Mouse (Mus musculus): ENCODE measurements around the gene Acvr1. TPM values are rescaled to one million over a fixed set of nuclear protein-coding genes. Genes with fewer than 3 reads are reported as not detected.

Gene Acvr1
- polyA plus RNA-seq, 1 experiment from 2014 or later = 10.5 TPM

DNA sequence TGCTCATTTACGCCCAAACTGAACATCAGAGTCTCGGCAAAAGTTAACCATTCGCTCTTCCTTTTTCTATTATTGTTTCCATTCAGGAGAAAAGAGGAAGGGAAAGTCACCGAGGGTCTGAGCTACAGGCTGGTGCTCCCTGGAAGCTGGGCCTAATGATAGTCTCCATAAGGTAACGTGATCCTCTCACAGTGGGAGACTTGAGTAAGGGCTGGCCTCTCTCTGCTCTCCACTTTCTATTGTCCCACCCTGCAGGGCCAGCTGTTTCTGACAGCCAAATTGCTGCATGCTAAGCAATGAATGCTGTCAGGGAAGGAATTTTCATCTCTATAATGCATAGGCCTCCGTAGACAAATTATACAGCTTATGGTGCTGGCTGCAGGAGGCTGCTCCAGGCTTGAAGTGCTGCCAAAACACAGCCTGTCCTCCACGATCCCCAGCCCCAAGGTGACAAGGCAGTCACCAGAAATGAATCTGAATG, 33.4 kb downstream of the Acvr1 start:
- no peak overlapping the region for H3K9ac ChIP-seq (replicated peaks; ENCODE audit: low read depth, low read length)
- 0 out of 2 replicates have a peak overlapping the region, but pooled peaks have one; percentile 12 for H3K4me2 ChIP-seq (replicated peaks; ENCODE audit: low read depth, low read length)
- peak overlapping the region; percentile 78 for H3K27ac ChIP-seq (ENCODE audit: low read length)
- H3K27me3 ChIP-seq (ENCODE audit: control insufficient read depth, insufficient read depth, low read length) = no peaks in the 10 kb centered on the region
- H3K9me3 ChIP-seq (ENCODE audit: control insufficient read depth, low read depth, low read length) = no peaks in the 10 kb centered on the region
- 23% methylated on average over 7 of the region's 7 CpGs for WGBS
- no peak overlapping the region for H3K4me3 ChIP-seq (ENCODE audit: low read depth, low read length)
- ATAC-seq (ENCODE audit: insufficient number of reproducible peaks, insufficient read depth, low FRiP score, low read depth) = no peak
- no peaks in the 10 kb centered on the region for H3K36me3 ChIP-seq (ENCODE audit: control insufficient read depth, insufficient read depth, low read length)
- peaks cover 45% of the 10 kb centered on the region for H3K4me1 ChIP-seq (ENCODE audit: control insufficient read depth, insufficient read depth, low read length)

DNA sequence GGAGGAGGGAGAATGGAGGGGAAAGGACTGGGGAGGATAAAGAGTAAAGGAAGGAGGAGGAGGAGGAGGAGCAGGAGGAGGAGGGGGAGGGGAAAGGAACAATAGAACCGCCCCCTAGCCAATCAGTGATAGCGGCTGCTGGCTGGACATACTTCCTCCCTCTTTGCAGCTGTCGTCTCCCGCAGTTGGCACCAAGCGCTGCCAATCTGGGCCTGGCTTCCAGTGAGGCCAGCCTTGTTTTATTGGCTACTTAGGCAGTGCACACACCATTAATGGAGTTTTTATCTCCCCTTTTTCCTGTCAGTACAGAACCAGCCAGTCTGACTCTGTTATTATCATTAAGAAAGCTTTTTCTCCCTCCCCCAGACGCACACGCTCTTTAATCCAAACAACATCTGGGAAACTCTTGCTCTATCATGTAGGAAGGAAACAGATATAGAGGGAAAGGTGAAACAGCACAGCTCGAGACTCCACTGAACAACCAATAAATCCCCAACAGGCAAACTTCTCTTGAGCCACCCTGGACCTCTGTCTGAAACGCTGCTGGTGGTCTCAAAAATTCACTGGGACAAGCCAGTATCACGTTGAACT, 34.6 kb downstream of the Acvr1 start:
- H3K9me3 ChIP-seq (ENCODE audit: control insufficient read depth, low read depth, low read length) = no peaks in the 10 kb centered on the region
- H3K27me3 ChIP-seq (ENCODE audit: control insufficient read depth, insufficient read depth, low read length) = no peaks in the 10 kb centered on the region
- H3K9ac ChIP-seq (replicated peaks; ENCODE audit: low read depth, low read length) = no peak overlapping the region
- H3K27ac ChIP-seq (ENCODE audit: low read length) = peak overlapping the region; percentile 40
- H3K4me1 ChIP-seq (ENCODE audit: control insufficient read depth, insufficient read depth, low read length) = peaks cover 45% of the 10 kb centered on the region
- H3K36me3 ChIP-seq (ENCODE audit: control insufficient read depth, insufficient read depth, low read length) = no peaks in the 10 kb centered on the region
- peak overlapping the region; percentile 35 for H3K4me2 ChIP-seq (replicated peaks; ENCODE audit: low read depth, low read length)
- ATAC-seq (ENCODE audit: insufficient number of reproducible peaks, insufficient read depth, low FRiP score, low read depth) = peak; percentile 91
- no peak overlapping the region for H3K4me3 ChIP-seq (ENCODE audit: low read depth, low read length)
- WGBS = 8% methylated on average over 10 of the region's 10 CpGs

DNA sequence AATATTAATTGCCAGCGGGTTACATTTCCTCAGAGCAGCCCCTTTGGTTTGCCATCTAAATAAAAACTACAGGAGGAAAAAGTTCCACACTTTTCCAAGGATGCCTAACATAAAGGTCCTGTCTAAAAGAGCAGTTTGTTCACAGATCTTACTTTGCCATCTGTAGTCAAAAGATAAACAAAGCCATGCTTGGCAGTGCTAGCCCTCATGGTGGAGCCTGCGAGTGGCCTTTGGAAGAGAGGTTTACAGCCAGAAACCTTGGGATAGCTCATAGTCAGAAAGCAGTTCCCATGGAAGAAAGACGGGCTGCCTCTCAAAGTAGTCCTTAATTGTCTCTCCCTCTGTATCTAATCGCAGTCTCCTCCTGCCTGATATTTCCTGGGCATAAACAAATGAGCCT, 36.4 kb downstream of the Acvr1 start:
- WGBS = 78% methylated on average over 4 of the region's 4 CpGs
- no peak for ATAC-seq (ENCODE audit: insufficient number of reproducible peaks, insufficient read depth, low FRiP score, low read depth)
- H3K36me3 ChIP-seq (ENCODE audit: control insufficient read depth, insufficient read depth, low read length) = no peaks in the 10 kb centered on the region

DNA sequence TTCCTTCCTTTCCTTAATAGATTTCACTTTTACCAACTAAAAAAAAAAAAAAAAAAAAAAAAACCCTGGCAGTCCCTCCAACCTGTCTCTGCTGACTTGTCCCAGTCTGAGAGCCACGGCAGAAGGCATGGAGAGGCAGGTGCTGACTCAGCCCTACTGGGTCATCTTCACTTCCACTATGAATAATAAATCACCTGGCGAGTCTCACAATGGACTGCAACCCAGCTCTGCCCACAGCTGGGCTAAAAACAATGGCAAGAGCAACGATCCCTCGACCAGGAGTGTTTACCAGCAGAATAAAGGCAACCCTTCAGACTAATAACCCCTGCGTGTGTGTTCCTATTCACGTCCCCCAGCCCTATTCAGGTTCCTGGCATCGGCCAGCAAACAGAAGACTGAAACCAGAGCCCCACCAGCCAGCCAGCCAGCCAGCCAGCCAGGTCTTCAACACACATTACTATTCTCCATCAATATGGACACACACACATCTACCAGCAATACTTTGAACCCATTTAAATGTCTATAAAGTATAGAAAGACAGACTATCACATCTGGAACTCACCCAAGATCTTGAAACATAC, 37.0 kb downstream of the Acvr1 start:
- H3K36me3 ChIP-seq (ENCODE audit: control insufficient read depth, insufficient read depth, low read length) = no peaks in the 10 kb centered on the region
- ATAC-seq (ENCODE audit: insufficient number of reproducible peaks, insufficient read depth, low FRiP score, low read depth) = no peak
- H3K4me3 ChIP-seq (ENCODE audit: low read depth, low read length) = no peak overlapping the region
- H3K4me1 ChIP-seq (ENCODE audit: control insufficient read depth, insufficient read depth, low read length) = peaks cover 43% of the 10 kb centered on the region
- no peak overlapping the region for H3K27ac ChIP-seq (ENCODE audit: low read length)
- WGBS = 36% methylated on average over 7 of the region's 7 CpGs
- H3K27me3 ChIP-seq (ENCODE audit: control insufficient read depth, insufficient read depth, low read length) = no peaks in the 10 kb centered on the region
- H3K9me3 ChIP-seq (ENCODE audit: control insufficient read depth, low read depth, low read length) = no peaks in the 10 kb centered on the region
- H3K4me2 ChIP-seq (replicated peaks; ENCODE audit: low read depth, low read length) = no peak overlapping the region
- H3K9ac ChIP-seq (replicated peaks; ENCODE audit: low read depth, low read length) = no peak overlapping the region

More for the DNA sequence above, 36.4 kb downstream of the Acvr1 start:
- H3K9ac ChIP-seq (replicated peaks; ENCODE audit: low read depth, low read length) = no peak overlapping the region
- no peaks in the 10 kb centered on the region for H3K9me3 ChIP-seq (ENCODE audit: control insufficient read depth, low read depth, low read length)
- no peak overlapping the region for H3K4me3 ChIP-seq (ENCODE audit: low read depth, low read length)
- no peak overlapping the region for H3K27ac ChIP-seq (ENCODE audit: low read length)
- H3K4me2 ChIP-seq (replicated peaks; ENCODE audit: low read depth, low read length) = no peak overlapping the region
- no peaks in the 10 kb centered on the region for H3K27me3 ChIP-seq (ENCODE audit: control insufficient read depth, insufficient read depth, low read length)
- peaks cover 45% of the 10 kb centered on the region for H3K4me1 ChIP-seq (ENCODE audit: control insufficient read depth, insufficient read depth, low read length)

DNA sequence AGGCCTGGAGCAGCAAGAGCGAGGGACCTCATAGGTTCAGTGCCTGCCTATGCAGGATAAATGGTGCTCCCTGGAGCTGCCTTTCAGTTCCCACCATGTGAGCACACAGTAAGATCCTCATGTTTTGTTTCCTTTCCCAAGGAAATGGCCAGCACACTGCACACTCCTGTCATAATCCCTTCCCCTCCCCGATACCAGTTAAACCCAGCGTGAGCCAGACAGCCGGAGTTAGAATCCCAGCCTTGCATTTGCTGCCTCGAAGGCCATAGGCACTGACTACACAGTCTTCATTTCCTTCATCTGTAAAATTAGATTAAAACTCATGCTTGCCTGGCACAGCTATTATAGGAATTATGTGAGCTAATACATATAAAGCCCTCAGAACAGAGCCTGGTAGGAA, 37.6 kb downstream of the Acvr1 start:
- no peak for ATAC-seq (ENCODE audit: insufficient number of reproducible peaks, insufficient read depth, low FRiP score, low read depth)
- Histone ChIP-seq H3K4me3 (ENCODE audit: low read depth, low read length) (no peak overlapping the region), H3K36me3 (ENCODE audit: control insufficient read depth, insufficient read depth, low read length) (no peaks in the 10 kb centered on the region), H3K9ac (replicated peaks; ENCODE audit: low read depth, low read length) (no peak overlapping the region), H3K9me3 (ENCODE audit: control insufficient read depth, low read depth, low read length) (no peaks in the 10 kb centered on the region), H3K4me2 (replicated peaks; ENCODE audit: low read depth, low read length) (no peak overlapping the region), H3K4me1 (ENCODE audit: control insufficient read depth, insufficient read depth, low read length) (peaks cover 38% of the 10 kb centered on the region), H3K27ac (ENCODE audit: low read length) (no peak overlapping the region), H3K27me3 (ENCODE audit: control insufficient read depth, insufficient read depth, low read length) (no peaks in the 10 kb centered on the region)
- 73% methylated on average over 5 of the region's 5 CpGs for WGBS

DNA sequence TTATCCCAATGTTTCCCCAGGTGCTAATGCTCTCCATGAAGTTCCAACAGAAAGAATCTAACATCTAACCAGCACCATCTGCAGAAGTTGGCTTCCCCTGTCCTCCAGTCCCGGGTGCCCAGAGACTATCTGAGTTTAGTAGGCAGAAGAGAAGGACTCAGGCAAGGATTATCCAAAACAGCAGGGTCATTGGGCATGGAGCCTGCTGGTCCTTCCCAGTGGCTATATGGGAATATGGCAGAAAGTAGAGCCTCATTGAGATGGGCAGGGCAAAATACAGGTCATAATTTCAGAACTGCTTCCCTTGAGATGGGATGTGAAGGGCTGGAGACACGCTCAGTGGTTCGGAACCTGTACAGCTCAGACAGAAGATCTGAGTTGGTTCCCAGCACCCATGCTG, 39.2 kb downstream of the Acvr1 start:
- Histone ChIP-seq H3K36me3 (ENCODE audit: control insufficient read depth, insufficient read depth, low read length) (no peaks in the 10 kb centered on the region), H3K27me3 (ENCODE audit: control insufficient read depth, insufficient read depth, low read length) (no peaks in the 10 kb centered on the region), H3K27ac (ENCODE audit: low read length) (no peak overlapping the region), H3K9me3 (ENCODE audit: control insufficient read depth, low read depth, low read length) (no peaks in the 10 kb centered on the region), H3K4me3 (ENCODE audit: low read depth, low read length) (no peak overlapping the region), H3K4me2 (replicated peaks; ENCODE audit: low read depth, low read length) (no peak overlapping the region), H3K4me1 (ENCODE audit: control insufficient read depth, insufficient read depth, low read length) (peaks cover 24% of the 10 kb centered on the region), H3K9ac (replicated peaks; ENCODE audit: low read depth, low read length) (no peak overlapping the region)
- 91% methylated on average over 3 of the region's 3 CpGs for WGBS
- ATAC-seq (ENCODE audit: insufficient number of reproducible peaks, insufficient read depth, low FRiP score, low read depth) = no peak

DNA sequence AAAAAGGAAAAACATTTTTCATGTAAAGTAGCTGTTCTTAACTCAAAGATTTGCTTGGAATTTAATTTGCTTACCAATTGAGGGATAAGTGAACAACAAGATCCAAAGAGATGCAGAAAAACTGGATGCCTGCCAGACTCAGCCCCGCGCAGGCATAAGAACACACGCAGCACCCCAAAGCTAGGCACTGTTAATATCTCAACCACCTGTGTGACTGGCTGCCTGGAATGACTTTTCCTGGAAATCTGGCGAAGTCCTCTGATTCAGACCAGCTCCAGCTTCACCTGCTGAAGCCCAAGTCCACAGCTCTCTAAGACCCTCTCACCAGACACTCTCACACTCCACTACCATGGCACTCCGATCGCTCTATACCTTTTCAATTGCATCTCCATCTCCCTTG, 42.6 kb downstream of the Acvr1 start:
- H3K4me1 ChIP-seq (ENCODE audit: control insufficient read depth, insufficient read depth, low read length) = 0 out of 2 replicates have a peak, but pooled peaks cover 8% of the 10 kb centered on the region
- ATAC-seq (ENCODE audit: insufficient number of reproducible peaks, insufficient read depth, low FRiP score, low read depth) = no peak
- no peaks in the 10 kb centered on the region for H3K27me3 ChIP-seq (ENCODE audit: control insufficient read depth, insufficient read depth, low read length)
- no peak overlapping the region for H3K4me3 ChIP-seq (ENCODE audit: low read depth, low read length)
- WGBS = 85% methylated on average over 6 of the region's 6 CpGs
- no peaks in the 10 kb centered on the region for H3K36me3 ChIP-seq (ENCODE audit: control insufficient read depth, insufficient read depth, low read length)
- H3K9me3 ChIP-seq (ENCODE audit: control insufficient read depth, low read depth, low read length) = no peaks in the 10 kb centered on the region
- H3K4me2 ChIP-seq (replicated peaks; ENCODE audit: low read depth, low read length) = no peak overlapping the region
- H3K9ac ChIP-seq (replicated peaks; ENCODE audit: low read depth, low read length) = no peak overlapping the region
- H3K27ac ChIP-seq (ENCODE audit: low read length) = no peak overlapping the region

DNA sequence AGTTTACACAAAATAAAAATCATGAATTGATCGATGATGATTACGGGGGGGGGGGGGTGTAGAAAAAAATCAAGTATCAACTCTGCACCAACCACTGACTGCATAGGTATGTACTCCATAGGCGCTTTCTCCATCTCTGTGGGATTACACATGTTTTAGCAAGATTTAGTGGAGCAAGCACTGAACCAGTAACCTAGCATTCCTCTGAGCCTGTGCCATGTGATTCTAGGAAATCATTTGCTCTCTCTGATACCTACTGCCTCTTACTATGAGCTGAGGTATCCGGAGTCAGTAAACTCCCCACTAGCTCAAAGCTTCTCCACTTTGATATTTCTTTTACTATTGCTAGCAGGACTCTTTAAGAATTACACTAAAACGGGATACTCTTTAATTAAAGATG, 43.1 kb downstream of the Acvr1 start:
- Histone ChIP-seq H3K4me1 (ENCODE audit: control insufficient read depth, insufficient read depth, low read length) (0 out of 2 replicates have a peak, but pooled peaks cover 8% of the 10 kb centered on the region), H3K9me3 (ENCODE audit: control insufficient read depth, low read depth, low read length) (no peaks in the 10 kb centered on the region), H3K27me3 (ENCODE audit: control insufficient read depth, insufficient read depth, low read length) (no peaks in the 10 kb centered on the region), H3K4me2 (replicated peaks; ENCODE audit: low read depth, low read length) (no peak overlapping the region), H3K27ac (ENCODE audit: low read length) (no peak overlapping the region), H3K36me3 (ENCODE audit: control insufficient read depth, insufficient read depth, low read length) (no peaks in the 10 kb centered on the region), H3K9ac (replicated peaks; ENCODE audit: low read depth, low read length) (no peak overlapping the region), H3K4me3 (ENCODE audit: low read depth, low read length) (no peak overlapping the region)
- WGBS = 91% methylated on average over 5 of the region's 5 CpGs
- no peak for ATAC-seq (ENCODE audit: insufficient number of reproducible peaks, insufficient read depth, low FRiP score, low read depth)
